Mouse (Mus musculus) olfactory bulb, adult 2 months (tissue): ENCODE results near the gene Acp4.

Experiments
- CTCF ChIP-seq: fragments of 200-500 bp; IDR thresholded peaks from 2 replicates; pipeline ENCODE4 v1.5.1; 2012; ENCODE audit warnings: low read depth, mild to moderate bottlenecking, low read length, moderate library complexity; ENCODE audit not compliant: insufficient read depth
- POLR2A ChIP-seq: fragments of 200-500 bp; IDR thresholded peaks from 2 replicates; pipeline ENCODE4 v1.6.1; 2012; ENCODE audit warnings: mild to moderate bottlenecking, low read depth, low read length, moderate library complexity; ENCODE audit not compliant: insufficient read depth

- TF ChIP-seq CTCF (no peak), POLR2A (no peak)
These were observed 7.9 kb downstream of the Acp4 start for GRCm38 (mm10) chr7:44249248-44249647.
